Mouse (Mus musculus): ENCODE data around the gene Tmem219. TPM values are rescaled to one million over a fixed set of nuclear protein-coding genes. Genes with fewer than 3 reads are reported as not detected.

Gene Tmem219
- total RNA-seq, 2 experiments from 2014 or later, result 20.2 to 22.3 TPM

GRCm38 (mm10) chr7:126870520-126870891 lies 52.2 kb downstream of the Tmem219 start:
- intact Hi-C loops (cut with DNase I), result no loop called here

GRCm38 (mm10) chr7:126869780-126870519 lies 52.8 kb downstream of the Tmem219 start:
- intact Hi-C loops (cut with DNase I), result no loop called here
- no peak for DNase-seq (ENCODE audit: low spot score in 2 of 2)

More at GRCm38 (mm10) chr7:126870520-126870891, 52.2 kb downstream of the Tmem219 start:
- DNase-seq (ENCODE audit: low spot score in 2 of 2), result no peak

- intact Hi-C loops (cut with DNase I), result no loop called here
- DNase-seq (ENCODE audit: low spot score in 2 of 2), result no peak
These were observed 54.7 kb downstream of the Tmem219 start for GRCm38 (mm10) chr7:126868003-126868402.

GRCm38 (mm10) chr7:126867534-126867933 lies 55.2 kb downstream of the Tmem219 start:
- DNase-seq (ENCODE audit: low spot score in 2 of 2), result no peak
- intact Hi-C loops (cut with DNase I), result no loop called here

- intact Hi-C loops (cut with DNase I), result loop anchor here (2.0 kb wide), 1 partner anchor 153 kb away; the partner anchor contains the start of genes Pagr1a and Pagr1b
- DNase-seq (ENCODE audit: low spot score in 2 of 2), result no peak
These were observed 58.9 kb downstream of the Tmem219 start for GRCm38 (mm10) chr7:126863791-126864190.

- peak; percentile 94 to 97 for DNase-seq (ENCODE audit: low spot score in 2 of 2)
- intact Hi-C loops (cut with DNase I), result loop anchor here (2.0 kb wide), 1 partner anchor 155 kb away; the partner anchor contains the start of genes Pagr1a and Pagr1b
These were observed 60.5 kb downstream of the Tmem219 start, which contains the start of gene Ino80e for GRCm38 (mm10) chr7:126862147-126862784. TSS of gene Ino80e (minus strand) at chr7:126862377.

GRCm38 (mm10) chr7:126861429-126862130 lies 61.1 kb downstream of the Tmem219 start, which contains the start of gene Hirip3:
TSS of gene Hirip3 (plus strand) at chr7:126861972.
- intact Hi-C loops (cut with DNase I), result loop anchor here (2.0 kb wide), 2 partner anchors 37 to 155 kb away; partner anchors contain the start of genes Pagr1a and Pagr1b
- peak; percentile 94 to 97 for DNase-seq (ENCODE audit: low spot score in 2 of 2)

GRCm38 (mm10) chr7:126860987-126861386 lies 61.7 kb downstream of the Tmem219 start:
- intact Hi-C loops (cut with DNase I), result loop anchor here (2.0 kb wide), 1 partner anchor 36 kb away; no protein-coding TSS in a partner anchor

GRCm38 (mm10) chr7:126856741-126857420 lies 65.8 kb downstream of the Tmem219 start:
- no peak for DNase-seq (ENCODE audit: low spot score in 2 of 2)
- intact Hi-C loops (cut with DNase I), result no loop called here

More at GRCm38 (mm10) chr7:126860987-126861386, 61.7 kb downstream of the Tmem219 start:
- DNase-seq (ENCODE audit: low spot score in 2 of 2), result no peak

- no peak for DNase-seq (ENCODE audit: low spot score in 2 of 2)
- intact Hi-C loops (cut with DNase I), result no loop called here
These were observed 67.1 kb downstream of the Tmem219 start for GRCm38 (mm10) chr7:126855641-126856040.

- DNase-seq (ENCODE audit: low spot score in 2 of 2), result no peak
- intact Hi-C loops (cut with DNase I), result no loop called here
These were observed 69.3 kb downstream of the Tmem219 start for GRCm38 (mm10) chr7:126853454-126853853.

GRCm38 (mm10) chr7:126851192-126851591 lies 71.5 kb downstream of the Tmem219 start:
- DNase-seq (ENCODE audit: low spot score in 2 of 2), result no peak
- intact Hi-C loops (cut with DNase I), result no loop called here

GRCm38 (mm10) chr7:126850161-126850560 lies 72.6 kb downstream of the Tmem219 start:
- no peak for DNase-seq (ENCODE audit: low spot score in 2 of 2)
- intact Hi-C loops (cut with DNase I), result no loop called here

GRCm38 (mm10) chr7:126848794-126849193 lies 73.9 kb downstream of the Tmem219 start:
- intact Hi-C loops (cut with DNase I), result no loop called here
- DNase-seq (ENCODE audit: low spot score in 2 of 2), result peak; percentile 63 to 71

GRCm38 (mm10) chr7:126847421-126848398 lies 75.0 kb downstream of the Tmem219 start:
- intact Hi-C loops (cut with DNase I), result no loop called here
- no peak for DNase-seq (ENCODE audit: low spot score in 2 of 2)

GRCm38 (mm10) chr7:126847116-126847420 lies 75.6 kb downstream of the Tmem219 start, which contains the start of gene Doc2a:
TSS of gene Doc2a (plus strand) at chr7:126847416.
- DNase-seq (ENCODE audit: low spot score in 2 of 2), result no peak
- intact Hi-C loops (cut with DNase I), result no loop called here

- intact Hi-C loops (cut with DNase I), result no loop called here
- DNase-seq (ENCODE audit: low spot score in 2 of 2), result no peak
These were observed 77.2 kb downstream of the Tmem219 start for GRCm38 (mm10) chr7:126845516-126845915.

GRCm38 (mm10) chr7:126843276-126843675 lies 79.4 kb downstream of the Tmem219 start:
- DNase-seq (ENCODE audit: low spot score in 2 of 2), result peak in 1 of 2 experiments; percentile 67
- intact Hi-C loops (cut with DNase I), result no loop called here

Measured in left cerebral cortex, postnatal 25 days (tissue).